Mouse (Mus musculus) olfactory bulb, adult 2 months (tissue): ENCODE data around the gene 1700086D15Rik.

Experiments
- CTCF ChIP-seq: fragments of 200-500 bp; IDR thresholded peaks from 2 replicates; pipeline ENCODE4 v1.5.1; 2012; ENCODE audit warnings: low read depth, mild to moderate bottlenecking, low read length, moderate library complexity; ENCODE audit not compliant: insufficient read depth
- POLR2A ChIP-seq: fragments of 200-500 bp; IDR thresholded peaks from 2 replicates; pipeline ENCODE4 v1.6.1; 2012; ENCODE audit warnings: mild to moderate bottlenecking, low read depth, low read length, moderate library complexity; ENCODE audit not compliant: insufficient read depth

DNA sequence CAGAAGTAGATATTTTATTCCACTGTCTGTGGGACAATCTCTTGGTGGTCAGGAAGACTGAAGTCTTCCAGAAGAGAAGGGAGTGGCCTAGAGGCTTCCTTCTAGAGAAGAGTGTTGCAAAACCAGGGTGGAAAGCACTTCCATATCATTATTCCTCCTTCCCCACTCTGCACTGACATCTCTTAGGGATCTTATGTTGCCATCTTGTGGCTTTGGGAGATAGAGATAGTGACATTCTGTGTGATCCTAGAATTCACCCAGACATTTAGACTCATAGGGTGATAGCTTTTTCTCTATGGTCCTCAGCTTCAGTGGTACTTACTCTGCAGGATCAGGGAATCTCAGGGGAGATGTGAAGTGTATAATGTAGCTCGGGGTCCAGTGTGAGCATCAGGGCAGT, 43.3 kb upstream of the 1700086D15Rik start:
- TF ChIP-seq CTCF (no peak), POLR2A (no peak)
